Mouse (Mus musculus): ENCODE measurements around the gene Cacna1e. TPM values are rescaled to one million over a fixed set of nuclear protein-coding genes. Genes with fewer than 3 reads are reported as not detected.

Cacna1e gene
- polyA plus RNA-seq, 1 experiment from 2014 or later = 10.7 TPM

DNA sequence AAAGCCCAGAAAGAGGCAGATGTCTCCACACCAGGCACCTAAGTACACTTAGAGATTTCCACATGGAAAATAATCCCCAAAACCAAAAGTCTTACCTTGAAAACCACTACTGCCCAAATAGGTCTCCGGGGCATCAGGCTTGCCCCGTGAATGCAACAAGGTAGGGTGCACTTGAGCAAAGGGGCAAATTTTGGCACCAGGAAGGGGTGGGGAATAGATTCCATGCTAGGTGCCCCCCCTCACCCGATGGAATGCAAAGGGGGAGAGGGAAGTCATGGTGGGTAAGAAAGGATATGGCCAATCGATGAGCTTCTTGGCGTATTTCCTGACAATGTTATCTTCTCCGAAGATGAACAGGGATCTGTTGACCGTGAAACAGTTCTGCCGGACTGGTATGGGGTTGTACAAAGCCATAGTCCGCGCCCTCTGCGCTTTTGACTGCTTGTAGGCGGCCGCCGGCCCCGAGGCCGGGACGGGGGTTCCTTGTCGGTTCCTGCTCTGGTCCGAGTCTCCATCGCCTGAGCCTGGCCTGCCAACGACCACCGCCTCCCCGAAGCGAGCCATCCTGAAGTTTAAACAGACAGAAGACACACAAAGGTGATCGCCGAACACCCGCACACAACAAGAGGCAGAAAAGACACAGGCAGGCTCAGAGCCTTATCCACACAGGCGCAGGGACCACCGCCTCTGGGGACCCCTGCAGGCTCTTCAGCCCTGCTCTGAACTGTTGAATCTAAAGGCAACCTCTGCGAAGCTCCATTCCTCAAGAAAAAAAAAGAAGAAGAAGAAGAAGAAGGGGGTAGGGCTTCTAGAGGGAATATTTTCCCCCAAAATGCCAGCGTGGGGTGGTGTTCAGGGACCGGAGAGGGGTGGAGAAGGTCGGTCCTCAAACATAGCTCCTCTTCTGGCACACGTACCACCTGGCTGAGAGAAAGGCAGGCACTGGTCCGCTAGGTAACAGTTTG is 158.7 kb downstream of the Cacna1e start:
- peak; percentile 32; the same call in 1 of the 2 replicates for ATAC-seq (ENCODE audit: low read depth)
- H3K27ac ChIP-seq (replicated peaks) = peak overlapping the region; percentile 67; the same call in 1 of the 2 replicates
- H3K9me3 ChIP-seq = no peaks in the 10 kb centered on the region

GRCm38 (mm10) chr1:154723537-154724286 is 160.6 kb downstream of the Cacna1e start:
- Histone ChIP-seq H3K27me3 (peaks cover 47% of the 10 kb centered on the region), H3K4me2 (peak overlapping the region; percentile 80), H3K4me1 (replicated peaks) (peaks cover 45% of the 10 kb centered on the region), H3K4me3 (peak overlapping the region; percentile 50), H3K27ac (replicated peaks) (peak overlapping the region; percentile 67), H3K9ac (peak overlapping the region; percentile 73), H3K36me3 (no peaks in the 10 kb centered on the region), H3K9me3 (no peaks in the 10 kb centered on the region)
- ATAC-seq (ENCODE audit: low read depth) = peak; percentile 55
- WGBS = 2% methylated on average over 19 of the region's 19 CpGs

More for the DNA sequence above, 158.7 kb downstream of the Cacna1e start:
- Histone ChIP-seq H3K36me3 (no peaks in the 10 kb centered on the region), H3K4me3 (peak overlapping the region; percentile 50), H3K4me2 (peak overlapping the region; percentile 80), H3K27me3 (peaks cover 51% of the 10 kb centered on the region), H3K9ac (peak overlapping the region; percentile 73), H3K4me1 (replicated peaks) (peaks cover 45% of the 10 kb centered on the region)
- 14% methylated on average over 35 of the region's 35 CpGs for WGBS

- peak overlapping the region; percentile 50 for H3K4me3 ChIP-seq
- H3K4me2 ChIP-seq = peak overlapping the region; percentile 80
- no peaks in the 10 kb centered on the region for H3K9me3 ChIP-seq
- peaks cover 40% of the 10 kb centered on the region for H3K27me3 ChIP-seq
- no peaks in the 10 kb centered on the region for H3K36me3 ChIP-seq
- ATAC-seq (ENCODE audit: low read depth) = 0 out of 2 replicates have a peak, but pooled peaks have one; percentile 19
- peaks cover 45% of the 10 kb centered on the region for H3K4me1 ChIP-seq (replicated peaks)
- peak overlapping the region; percentile 67 for H3K27ac ChIP-seq (replicated peaks)
- 39% methylated on average over 6 of the region's 6 CpGs for WGBS
- H3K9ac ChIP-seq = peak overlapping the region; percentile 73
These were observed 161.2 kb downstream of the Cacna1e start for GRCm38 (mm10) chr1:154723078-154723477.

DNA sequence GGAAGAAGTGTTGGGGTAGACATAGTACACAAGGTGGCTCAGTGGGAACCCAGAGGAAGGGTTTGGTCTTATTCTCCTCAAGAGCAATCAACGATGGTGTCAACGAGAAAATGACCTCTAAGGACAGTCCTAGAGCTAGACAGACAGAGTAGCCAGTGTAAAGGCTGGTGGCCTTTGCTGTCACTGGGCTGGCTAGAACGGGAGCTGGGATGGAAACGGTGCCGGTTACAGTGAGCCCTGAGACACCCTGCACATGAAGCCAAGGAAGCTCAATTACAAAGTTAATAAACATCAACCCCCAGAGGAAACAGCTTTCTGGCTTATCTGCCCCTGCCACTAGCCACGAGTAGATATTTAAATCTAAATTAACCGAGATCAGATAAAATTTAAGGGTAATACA is 168.7 kb downstream of the Cacna1e start:
- ATAC-seq (ENCODE audit: low read depth) = no peak
- WGBS = 81% methylated on average over 7 of the region's 7 CpGs
- H3K4me1 ChIP-seq (replicated peaks) = no peaks in the 10 kb centered on the region
- no peak overlapping the region for H3K4me2 ChIP-seq
- H3K27me3 ChIP-seq = no peaks in the 10 kb centered on the region
- H3K36me3 ChIP-seq = no peaks in the 10 kb centered on the region
- no peak overlapping the region for H3K9ac ChIP-seq
- no peak overlapping the region for H3K4me3 ChIP-seq
- H3K9me3 ChIP-seq = no peaks in the 10 kb centered on the region
- no peak overlapping the region for H3K27ac ChIP-seq (replicated peaks)

DNA sequence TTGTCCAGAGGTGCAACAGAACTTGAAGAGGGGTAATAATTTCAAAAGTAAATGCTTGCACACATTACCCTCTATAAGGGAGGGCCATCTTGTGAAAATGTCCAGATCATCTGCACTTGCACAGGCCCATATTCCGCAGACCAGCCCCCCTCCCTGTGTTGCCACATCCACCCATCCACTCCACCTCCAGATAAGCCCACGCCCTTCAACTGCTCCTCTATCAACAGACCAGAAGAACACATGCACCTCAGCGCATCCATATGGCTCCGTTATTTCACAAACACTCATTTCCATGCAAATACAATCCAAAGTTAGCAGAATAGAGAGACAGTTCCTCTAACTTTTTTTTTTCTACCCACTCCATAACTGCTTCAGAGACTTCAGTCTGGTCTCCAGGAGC is 171.6 kb downstream of the Cacna1e start:
- no peaks in the 10 kb centered on the region for H3K36me3 ChIP-seq
- no peak overlapping the region for H3K4me3 ChIP-seq
- no peak for ATAC-seq (ENCODE audit: low read depth)
- WGBS = 95% methylated on average over 4 of the region's 4 CpGs
- no peaks in the 10 kb centered on the region for H3K9me3 ChIP-seq
- H3K4me1 ChIP-seq (replicated peaks) = no peaks in the 10 kb centered on the region
- H3K9ac ChIP-seq = no peak overlapping the region
- no peak overlapping the region for H3K4me2 ChIP-seq
- no peaks in the 10 kb centered on the region for H3K27me3 ChIP-seq
- H3K27ac ChIP-seq (replicated peaks) = no peak overlapping the region

DNA sequence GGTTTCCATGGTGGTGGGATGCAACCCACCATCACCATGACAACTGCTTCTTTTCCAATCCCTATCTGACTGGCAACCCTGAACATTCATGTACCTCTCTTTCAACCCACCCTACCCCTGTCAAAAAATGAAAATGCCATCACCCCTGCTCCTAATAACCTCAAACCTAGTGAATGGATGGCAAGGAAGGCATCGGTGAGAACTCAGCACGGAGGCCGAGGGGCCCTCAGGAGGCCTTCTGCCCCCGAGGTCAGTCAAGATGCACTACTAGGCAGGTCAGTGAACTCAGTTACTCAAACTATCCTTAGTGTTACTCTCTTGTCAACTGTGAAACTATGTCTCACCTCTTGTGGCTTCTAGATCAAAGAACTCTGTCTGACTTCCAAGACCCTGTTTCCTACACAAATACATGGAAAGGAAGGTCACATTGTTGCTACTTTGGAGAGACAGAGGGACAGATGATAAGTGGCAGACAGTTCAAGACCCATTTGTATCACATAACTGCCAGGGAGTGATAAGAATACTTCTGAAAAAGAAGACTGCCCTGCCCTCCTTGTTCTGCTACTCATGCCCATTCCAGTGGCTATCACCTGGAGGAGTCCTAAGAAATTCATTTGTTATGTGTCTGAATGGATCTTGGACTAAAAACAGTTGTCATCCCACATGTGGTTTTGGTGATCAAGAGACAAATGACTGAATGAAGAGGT is 176.6 kb downstream of the Cacna1e start:
- Histone ChIP-seq H3K36me3 (0 out of 2 replicates have a peak, but pooled peaks cover 2% of the 10 kb centered on the region), H3K27ac (replicated peaks) (no peak overlapping the region), H3K4me2 (no peak overlapping the region), H3K4me3 (no peak overlapping the region), H3K4me1 (replicated peaks) (peaks cover 34% of the 10 kb centered on the region), H3K27me3 (no peaks in the 10 kb centered on the region), H3K9ac (no peak overlapping the region), H3K9me3 (no peaks in the 10 kb centered on the region)
- no peak for ATAC-seq (ENCODE audit: low read depth)
- WGBS = 88% methylated on average over 4 of the region's 4 CpGs

DNA sequence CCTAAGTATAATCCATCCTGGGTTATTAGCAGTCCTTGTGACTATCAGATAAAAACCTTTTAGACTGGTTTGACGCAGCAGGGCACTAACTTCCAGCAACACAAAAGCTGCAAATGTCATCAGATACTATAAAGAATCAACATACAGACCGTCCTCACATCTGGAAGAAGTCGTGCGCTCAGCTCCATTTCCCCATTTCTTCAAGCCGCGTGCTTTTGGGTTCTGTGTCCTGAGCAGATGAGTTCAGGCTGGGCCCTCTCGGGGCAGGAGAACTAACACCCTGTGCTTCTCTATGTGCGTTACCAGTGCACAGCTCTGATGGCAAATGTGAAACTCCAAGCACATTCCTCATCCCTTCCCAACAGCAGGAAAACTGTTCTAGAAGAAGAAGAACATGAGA is 177.3 kb downstream of the Cacna1e start:
- no peak for ATAC-seq (ENCODE audit: low read depth)
- Histone ChIP-seq H3K4me1 (replicated peaks) (peaks cover 34% of the 10 kb centered on the region), H3K4me2 (no peak overlapping the region), H3K4me3 (no peak overlapping the region), H3K27me3 (no peaks in the 10 kb centered on the region), H3K27ac (replicated peaks) (peak overlapping the region; percentile 38; the same call in 1 of the 2 replicates), H3K36me3 (0 out of 2 replicates have a peak, but pooled peaks cover 2% of the 10 kb centered on the region), H3K9ac (no peak overlapping the region), H3K9me3 (no peaks in the 10 kb centered on the region)
- 81% methylated on average over 8 of the region's 8 CpGs for WGBS

GRCm38 (mm10) chr1:154705882-154706565 is 178.3 kb downstream of the Cacna1e start:
- 31% methylated on average over 7 of the region's 7 CpGs for WGBS
- Histone ChIP-seq H3K36me3 (0 out of 2 replicates have a peak, but pooled peaks cover 2% of the 10 kb centered on the region), H3K4me2 (no peak overlapping the region), H3K4me3 (no peak overlapping the region), H3K4me1 (replicated peaks) (peaks cover 34% of the 10 kb centered on the region), H3K27ac (replicated peaks) (peak overlapping the region; percentile 63), H3K9me3 (no peaks in the 10 kb centered on the region), H3K9ac (no peak overlapping the region), H3K27me3 (no peaks in the 10 kb centered on the region)
- ATAC-seq (ENCODE audit: low read depth) = peak; percentile 75

GRCm38 (mm10) chr1:154704558-154705185 is 179.6 kb downstream of the Cacna1e start:
- ATAC-seq (ENCODE audit: low read depth) = peak; percentile 48; the same call in 1 of the 2 replicates
- no peak overlapping the region for H3K4me3 ChIP-seq
- 56% methylated on average over 11 of the region's 11 CpGs for WGBS
- H3K9me3 ChIP-seq = no peaks in the 10 kb centered on the region
- peaks cover 5% of the 10 kb centered on the region; the same call in 1 of the 2 replicates for H3K36me3 ChIP-seq
- no peak overlapping the region for H3K9ac ChIP-seq
- H3K4me2 ChIP-seq = no peak overlapping the region
- peak overlapping the region; percentile 63 for H3K27ac ChIP-seq (replicated peaks)
- no peaks in the 10 kb centered on the region for H3K27me3 ChIP-seq
- H3K4me1 ChIP-seq (replicated peaks) = peaks cover 34% of the 10 kb centered on the region

DNA sequence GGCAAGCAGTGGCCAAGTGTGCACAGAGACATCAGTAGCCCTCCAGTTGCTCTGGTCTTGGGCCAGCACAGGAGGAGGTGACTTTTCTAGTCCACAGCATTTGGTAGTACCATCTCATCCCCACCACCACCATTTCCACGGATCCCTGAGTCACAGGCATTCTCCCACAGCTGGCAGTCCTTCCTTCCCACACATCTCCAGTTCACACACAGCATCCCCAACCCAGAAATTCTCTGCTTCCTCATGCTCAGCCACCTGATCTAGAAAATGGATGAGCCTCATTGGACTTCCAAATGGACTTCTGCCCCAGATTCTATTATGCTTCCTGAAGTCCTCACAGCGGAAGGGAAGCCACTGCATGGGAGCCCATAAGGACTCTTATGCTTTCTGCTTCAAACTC is 181.7 kb downstream of the Cacna1e start:
- Histone ChIP-seq H3K27ac (replicated peaks) (no peak overlapping the region), H3K9ac (no peak overlapping the region), H3K36me3 (peaks cover 5% of the 10 kb centered on the region; the same call in 1 of the 2 replicates), H3K4me1 (replicated peaks) (peaks cover 34% of the 10 kb centered on the region), H3K4me2 (no peak overlapping the region), H3K9me3 (no peaks in the 10 kb centered on the region), H3K4me3 (no peak overlapping the region), H3K27me3 (no peaks in the 10 kb centered on the region)
- no peak for ATAC-seq (ENCODE audit: low read depth)
- WGBS = 76% methylated on average over 2 of the region's 2 CpGs

All from neural tube, embryonic 13.5 days (tissue).